Mouse (Mus musculus): ENCODE measurements at regions not wholly inside any gene's neighbourhood (a gene's known extent, or its start where the extent isn't known, plus 50 kb on each side); places are given as distances from the start of the nearest gene placed in this dataset.

- Histone ChIP-seq H3K27ac (ENCODE audit: insufficient read depth, low read depth, low read length, poor library complexity, severe bottlenecking) (no peak overlapping the region), H3K36me3 (ENCODE audit: control insufficient read depth, insufficient read depth, low read length, poor library complexity, severe bottlenecking) (no peaks in the 10 kb centered on the region), H3K4me1 (ENCODE audit: control insufficient read depth in 2 of 2, insufficient read depth in 2 of 2, low read length in 2 of 2, poor library complexity in 1 of 2) (no peaks in the 10 kb centered on the region), H3K4me3 (ENCODE audit: insufficient read depth in 1 of 2, low read depth in 1 of 2, low read length in 2 of 2, poor library complexity in 1 of 2, severe bottlenecking in 1 of 2) (no peak overlapping the region), H3K9ac (ENCODE audit: insufficient read depth, low read depth, low read length, poor library complexity, severe bottlenecking) (no peak overlapping the region), H3K9me3 (ENCODE audit: control insufficient read depth, insufficient read depth, low read depth, low read length) (no peaks in the 10 kb centered on the region)
- TF ChIP-seq MAFK (IDR thresholded peaks at IDR 0.05; ENCODE audit: insufficient read depth, low read depth, low read length) = no peak
- no peak for TF ChIP-seq ZC3H11A (IDR thresholded peaks at IDR 0.05; ENCODE audit: borderline replicate concordance, low read depth, low read length)
- no peak for TF ChIP-seq HCFC1 (IDR thresholded peaks at IDR 0.05; ENCODE audit: borderline replicate concordance, insufficient read depth, low read length)
- TF ChIP-seq ZNF384 (IDR thresholded peaks at IDR 0.05; ENCODE audit: low read depth, low read length) = no peak
- in situ Hi-C loops (cut with MboI; ENCODE audit: low sequenced_read_pairs in 2 of 2, unreplicated experiment in 2 of 2) = no loop called here
- DNase-seq (ENCODE audit: low read depth, low spot score) = no peak
Observed at GRCm38 (mm10) chr1:56063474-56063873, 573.8 kb downstream of the Hsfy2 start.

Data from ES-E14 (cell line).